Mouse (Mus musculus) testis, adult 2 months (tissue): ENCODE data around the gene Hsf2. TPM values are rescaled to one million over a fixed set of nuclear protein-coding genes. Genes with fewer than 3 reads are reported as not detected.
"Not testable (repeated sequence)": the region's sequence is repeated elsewhere in the genome, so short reads cannot be mapped to it uniquely, and the experiment has no call there.

Experiments
- H3K27ac ChIP-seq: fragments of 200-500 bp; 2 replicates; pipeline ENCODE4 v1.5.1; 2012; ENCODE audit warnings: low read depth, low read length; ENCODE audit not compliant: control insufficient read depth, insufficient read depth
- H3K27me3 ChIP-seq: fragments of 200-500 bp; 2 replicates; pipeline ENCODE4 v1.6.1; 2012; ENCODE audit warnings: mild to moderate bottlenecking, low read length, moderate library complexity; ENCODE audit not compliant: control insufficient read depth, insufficient read depth
- H3K36me3 ChIP-seq: fragments of 200-500 bp; 2 replicates; pipeline ENCODE4 v1.6.1; 2012; ENCODE audit warnings: mild to moderate bottlenecking, low read length; ENCODE audit not compliant: control insufficient read depth, insufficient read depth
- H3K4me1 ChIP-seq: fragments of 200-500 bp; 2 replicates; pipeline ENCODE4 v1.6.1; 2012; ENCODE audit warnings: low read length; ENCODE audit not compliant: control insufficient read depth, insufficient read depth
- H3K4me3 ChIP-seq: fragments of 200-500 bp; 2 replicates; pipeline ENCODE4 v1.5.1; 2012; ENCODE audit warnings: low read depth, mild to moderate bottlenecking, low read length, moderate library complexity, mixed read lengths; ENCODE audit not compliant: control insufficient read depth
- CTCF ChIP-seq: fragments of 200-500 bp; IDR thresholded peaks from 2 replicates; pipeline ENCODE4 v1.5.1; 2012; ENCODE audit warnings: low read depth, mild to moderate bottlenecking, inconsistent platforms, low read length, moderate library complexity; ENCODE audit not compliant: control insufficient read depth, insufficient read depth, insufficient replicate concordance
- POLR2A ChIP-seq: fragments of 200-500 bp; IDR thresholded peaks from 2 replicates; pipeline ENCODE4 v1.6.1; 2012; ENCODE audit warnings: low read depth, mild to moderate bottlenecking, inconsistent platforms, low read length, moderate library complexity; ENCODE audit not compliant: control insufficient read depth
- polyA plus RNA-seq: library from polyadenylated mRNA; depleted of rRNA; stranded (reverse); fragments of >200 nt; gene quantifications from 2 replicates; pipeline ENCODE4 v1.2.3, GENCODE M21; 2012; rRNA removed

The Hsf2 gene
- 14.3 and 16.4 TPM in 2 replicates for polyA plus RNA-seq

DNA sequence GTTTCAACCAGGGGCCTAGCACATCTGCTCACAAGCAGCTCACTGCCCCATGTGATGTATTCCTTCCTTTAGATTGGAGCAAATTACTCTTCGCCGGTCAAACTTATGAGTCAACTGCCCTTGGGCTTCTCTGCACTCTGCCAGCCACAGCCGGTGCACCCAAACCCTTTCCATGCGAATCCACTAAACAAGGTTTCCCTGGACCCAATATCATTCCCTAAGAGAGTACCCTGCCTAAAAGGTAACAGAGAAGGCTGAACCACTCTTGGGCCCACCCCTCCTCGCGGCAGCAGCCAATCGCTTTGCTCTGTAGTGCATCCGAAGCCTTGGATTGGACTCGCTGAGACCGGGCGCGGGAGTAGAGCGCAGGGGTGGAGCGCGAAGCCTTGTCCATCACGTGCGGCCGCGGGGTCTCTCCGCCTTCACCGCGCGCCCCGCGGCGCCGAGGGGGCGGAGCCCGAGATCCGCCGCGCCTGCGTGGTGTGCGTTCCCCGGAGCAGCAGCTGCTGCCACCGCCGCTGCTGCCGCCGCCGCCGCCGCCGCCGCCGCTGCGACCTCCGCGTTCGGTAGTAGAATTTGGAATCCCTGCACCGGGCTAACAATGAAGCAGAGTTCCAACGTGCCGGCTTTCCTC, at the start of gene Hsf2:
Gene Hsf2 (plus strand): TSS at position 478 of the 634 bp plus-strand sequence.
- Histone ChIP-seq H3K4me1 (peaks cover 2% of the 10 kb centered on the region; the same call in 1 of the 2 replicates), H3K27ac (peak within 1 kb of the TSS; percentile 43), H3K27me3 (no peaks in the 10 kb centered on the region), H3K4me3 (peak within 1 kb of the TSS; percentile 69), H3K36me3 (no peaks in the 10 kb centered on the region)
- TF ChIP-seq POLR2A = peak; percentile 48; the same call in 1 of the 2 replicates
- TF ChIP-seq CTCF = no peak

DNA sequence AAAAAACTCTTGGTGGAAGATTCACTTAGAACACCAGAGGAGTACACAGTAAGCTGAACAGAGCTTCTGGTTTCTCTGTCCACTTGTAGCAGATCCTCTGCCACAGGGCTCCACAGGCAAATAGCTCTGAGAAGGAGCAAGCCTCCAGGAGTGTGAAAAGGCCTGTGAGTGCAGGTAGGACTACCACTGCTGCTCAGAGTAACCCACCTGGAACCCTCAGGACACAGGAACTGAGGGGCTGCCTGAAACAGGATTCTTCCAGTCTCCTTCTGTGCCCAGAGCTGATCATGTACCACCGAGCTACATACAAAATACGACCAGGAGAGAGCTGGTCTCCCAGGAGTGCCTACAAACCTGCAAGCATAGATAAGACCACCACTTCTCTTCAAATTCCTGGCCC, 48.3 kb upstream of the Hsf2 start:
- Histone ChIP-seq H3K27ac (no peak overlapping the region), H3K27me3 (no peaks in the 10 kb centered on the region), H3K4me3 (no peak overlapping the region), H3K36me3 (no peaks in the 10 kb centered on the region), H3K4me1 (no peaks in the 10 kb centered on the region)
- TF ChIP-seq POLR2A = no peak

DNA sequence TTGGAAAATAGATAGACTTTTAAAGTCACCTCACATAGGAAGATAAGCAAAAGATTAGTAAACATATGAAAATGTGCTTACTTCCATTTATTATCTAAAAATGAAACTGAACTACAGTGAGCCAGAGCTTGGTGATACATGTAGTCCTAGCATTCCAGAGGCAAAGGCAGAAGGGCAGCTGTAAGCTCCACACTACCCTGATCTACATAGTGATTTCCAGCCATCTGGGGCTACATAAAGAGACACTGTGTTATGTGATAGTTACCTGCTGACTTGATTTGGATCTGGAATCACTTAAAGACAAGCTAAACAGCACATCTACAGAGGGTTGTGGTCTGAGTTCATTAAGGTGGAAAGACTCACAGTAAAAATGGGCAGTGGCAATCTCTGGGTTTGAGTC, 45.1 kb upstream of the Hsf2 start:
- H3K4me1 ChIP-seq = no peaks in the 10 kb centered on the region
- no peak overlapping the region for H3K4me3 ChIP-seq
- H3K27me3 ChIP-seq = no peaks in the 10 kb centered on the region
- no peak overlapping the region for H3K27ac ChIP-seq
- TF ChIP-seq POLR2A (no peak), CTCF (no peak)
- no peaks in the 10 kb centered on the region for H3K36me3 ChIP-seq

- Histone ChIP-seq H3K4me3 (no peak overlapping the region), H3K36me3 (no peaks in the 10 kb centered on the region)
- TF ChIP-seq POLR2A = no peak
- TF ChIP-seq CTCF = no peak
Measured at GRCm38 (mm10) chr10:57444392-57444791, 41.8 kb upstream of the Hsf2 start.

DNA sequence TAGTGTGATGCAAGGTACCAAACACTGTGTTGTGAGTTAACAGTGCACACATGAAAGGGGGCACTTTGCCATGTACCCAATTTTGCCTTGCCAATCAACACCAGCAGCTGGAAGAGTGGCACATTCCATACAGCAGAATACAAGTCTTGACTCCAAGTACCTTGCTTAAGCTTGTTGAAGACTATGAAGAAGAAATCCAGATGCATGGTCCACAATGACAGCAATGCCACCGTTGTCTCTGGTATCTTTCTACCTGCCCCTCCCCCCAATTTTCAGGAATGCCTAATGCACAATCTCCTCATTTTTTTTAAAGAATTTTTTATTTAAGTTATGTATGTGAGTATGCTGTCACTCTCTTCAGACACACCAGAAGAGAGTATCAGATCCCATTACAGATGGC, 40.5 kb upstream of the Hsf2 start:
- no peaks in the 10 kb centered on the region for H3K4me1 ChIP-seq
- no peaks in the 10 kb centered on the region for H3K27me3 ChIP-seq
- TF ChIP-seq CTCF (no peak), POLR2A (no peak)
- H3K36me3 ChIP-seq = no peaks in the 10 kb centered on the region
- H3K27ac ChIP-seq = no peak overlapping the region
- no peak overlapping the region for H3K4me3 ChIP-seq

More at GRCm38 (mm10) chr10:57444392-57444791, 41.8 kb upstream of the Hsf2 start:
- H3K4me1 ChIP-seq = no peaks in the 10 kb centered on the region
- H3K27ac ChIP-seq = no peak overlapping the region
- no peaks in the 10 kb centered on the region for H3K27me3 ChIP-seq

- H3K4me3 ChIP-seq = no peak overlapping the region
Measured at GRCm38 (mm10) chr10:57447657-57448050, 38.5 kb upstream of the Hsf2 start.

GRCm38 (mm10) chr10:57448051-57448716, 38.0 kb upstream of the Hsf2 start:
- H3K27me3 ChIP-seq = no peaks in the 10 kb centered on the region
- H3K27ac ChIP-seq = no peak overlapping the region
- no peak overlapping the region for H3K4me3 ChIP-seq
- no peaks in the 10 kb centered on the region for H3K36me3 ChIP-seq
- TF ChIP-seq CTCF = peak; percentile 80; the same call in 1 of the 2 replicates
- TF ChIP-seq POLR2A = no peak
- no peaks in the 10 kb centered on the region for H3K4me1 ChIP-seq

More at GRCm38 (mm10) chr10:57447657-57448050, 38.5 kb upstream of the Hsf2 start:
- Histone ChIP-seq H3K4me1 (no peaks in the 10 kb centered on the region), H3K27me3 (no peaks in the 10 kb centered on the region), H3K27ac (no peak overlapping the region), H3K36me3 (no peaks in the 10 kb centered on the region)
- TF ChIP-seq CTCF = no peak
- no peak for TF ChIP-seq POLR2A

DNA sequence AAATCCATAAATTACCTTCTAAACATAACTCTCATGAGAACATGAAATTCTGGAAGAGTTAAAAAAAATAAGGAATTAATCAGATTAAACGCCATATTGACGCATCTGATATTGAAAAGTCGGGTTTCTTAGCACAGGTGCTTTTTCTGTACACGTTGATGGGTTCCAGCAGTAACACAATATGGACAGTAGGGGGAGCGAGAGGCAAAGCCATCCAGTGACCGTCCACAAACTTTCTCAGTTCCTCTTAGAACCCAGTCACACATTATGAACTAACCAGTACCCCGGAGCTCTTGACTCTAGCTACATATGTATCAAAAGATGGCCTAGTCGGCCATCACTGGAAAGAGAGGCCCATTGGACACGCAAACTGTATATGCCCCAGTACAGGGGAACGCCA, 22.9 kb upstream of the Hsf2 start:
- H3K27me3 ChIP-seq, H3K36me3 ChIP-seq, H3K27ac ChIP-seq, H3K4me3 ChIP-seq, H3K4me1 ChIP-seq: not testable (repeated sequence)
- peak; percentile 39; the same call in 1 of the 2 replicates for TF ChIP-seq CTCF
